Mouse (Mus musculus) cerebral cortex, adult 2 months (tissue): ENCODE measurements around the gene Ehd1.

Source experiments
- WGBS: fragments of 180-500 bp; shearing (Covaris S2); methylation state at CpG from one replicate; pipeline ENCODE4 v1.1.7; 2018; 5-methylcytosine and 5-hydroxymethylcytosine counted together

Ehd1 gene

GRCm38 (mm10) chr19:6334673-6335457, 58.3 kb downstream of the Ehd1 start, which contains the start of gene Men1:
Men1 (plus strand) TSS chr19:6334979.
- under 1% methylated on average over 43 of the region's 43 CpGs for WGBS

- WGBS: under 1% methylated on average over 25 of the region's 25 CpGs
Observed at GRCm38 (mm10) chr19:6335458-6335827, 58.9 kb downstream of the Ehd1 start.

GRCm38 (mm10) chr19:6336920-6337319, 60.4 kb downstream of the Ehd1 start:
- WGBS: 94% methylated on average over 10 of the region's 10 CpGs

GRCm38 (mm10) chr19:6338171-6338570, 61.6 kb downstream of the Ehd1 start:
- WGBS: over 99% methylated on average over 7 of the region's 7 CpGs

GRCm38 (mm10) chr19:6338716-6339115, 62.2 kb downstream of the Ehd1 start:
- WGBS: 86% methylated on average over 11 of the region's 11 CpGs

GRCm38 (mm10) chr19:6339191-6339590, 62.7 kb downstream of the Ehd1 start:
- WGBS: 93% methylated on average over 6 of the region's 6 CpGs

- 62% methylated on average over 15 of the region's 15 CpGs for WGBS
Observed at GRCm38 (mm10) chr19:6339890-6340504, 63.5 kb downstream of the Ehd1 start.

GRCm38 (mm10) chr19:6340524-6341452, 64.3 kb downstream of the Ehd1 start, which contains the start of gene Map4k2:
Map4k2 (plus strand) TSS chr19:6341135.
- WGBS: 6% methylated on average over 68 of the region's 72 CpGs

GRCm38 (mm10) chr19:6341453-6342077, 65.0 kb downstream of the Ehd1 start:
- 11% methylated on average over 23 of the region's 23 CpGs for WGBS

GRCm38 (mm10) chr19:6342276-6342933, 65.9 kb downstream of the Ehd1 start:
- 67% methylated on average over 5 of the region's 5 CpGs for WGBS

GRCm38 (mm10) chr19:6343066-6343925, 66.8 kb downstream of the Ehd1 start:
- 82% methylated on average over 19 of the region's 19 CpGs for WGBS

GRCm38 (mm10) chr19:6343996-6344395, 67.5 kb downstream of the Ehd1 start:
- 71% methylated on average over 5 of the region's 5 CpGs for WGBS

GRCm38 (mm10) chr19:6346023-6346422, 69.5 kb downstream of the Ehd1 start:
- WGBS: 89% methylated on average over 5 of the region's 5 CpGs

- 83% methylated on average over 10 of the region's 10 CpGs for WGBS
Observed at GRCm38 (mm10) chr19:6346661-6347060, 70.1 kb downstream of the Ehd1 start.

GRCm38 (mm10) chr19:6347615-6348014, 71.1 kb downstream of the Ehd1 start:
- WGBS: 86% methylated on average over 4 of the region's 4 CpGs

GRCm38 (mm10) chr19:6348717-6349116, 72.2 kb downstream of the Ehd1 start:
- 79% methylated on average over 9 of the region's 9 CpGs for WGBS

- 54% methylated on average over 14 of the region's 14 CpGs for WGBS
Observed at GRCm38 (mm10) chr19:6349215-6349983, 72.9 kb downstream of the Ehd1 start.
